ENCODE assay signal across 18 mouse cellular contexts in genomic region chr16:32707824-32708456, GRCm38 (mm10). TPM values are rescaled to one million over a fixed set of nuclear protein-coding genes. Genes with fewer than 3 reads are reported as not detected.
DNase-seq lines count a peak whose midpoint lies in the region; ATAC-seq and TF ChIP-seq lines count a peak whose summit lies in the region.
"Had no signal": no experiment of that assay in that cellular context is flagged by ENCODE, and none has a peak within 500 bp of the region (broad histone marks: within the 10 kb centered on the region; RNA-seq: fewer than 3 reads in every experiment).

No protein-coding gene starts in this region.

- H3K27me3 ChIP-seq in kidney, embryonic 15.5 days, result no peaks in the 10 kb centered on the region
- no peaks in the 10 kb centered on the region for H3K27me3 ChIP-seq in kidney, adult 2 months (replicated peaks; ENCODE audit: control insufficient read depth, insufficient read depth, low read length)
- H3K27me3 ChIP-seq in midbrain, embryonic 11.5 days (ENCODE audit: control insufficient read depth, insufficient read depth, low read length), result no peaks in the 10 kb centered on the region
- H3K27me3 ChIP-seq in midbrain, embryonic 16.5 days (ENCODE audit: control insufficient read depth, insufficient read depth, low read depth, low read length), result no peaks in the 10 kb centered on the region
- no peaks in the 10 kb centered on the region for H3K27me3 ChIP-seq in liver, embryonic 14.5 days (ENCODE audit: control insufficient read depth, insufficient read depth, low read length)
- H3K27me3 ChIP-seq: forebrain, embryonic 12.5 days had no signal

- H3K9me3 ChIP-seq in kidney, embryonic 15.5 days (replicated peaks), result 0 out of 2 replicates have a peak, but pooled peaks cover 3% of the 10 kb centered on the region
- H3K9me3 ChIP-seq in midbrain, embryonic 11.5 days (ENCODE audit: control insufficient read depth, low read length), result no peaks in the 10 kb centered on the region
- no peaks in the 10 kb centered on the region for H3K9me3 ChIP-seq in midbrain, embryonic 16.5 days (replicated peaks; ENCODE audit: control insufficient read depth, low read length, poor library complexity, severe bottlenecking)
- no peaks in the 10 kb centered on the region for H3K9me3 ChIP-seq in liver, embryonic 14.5 days (ENCODE audit: control insufficient read depth, low read length)
- H3K9me3 ChIP-seq: forebrain, embryonic 12.5 days had no signal

- no peak overlapping the region for H3K4me3 ChIP-seq in kidney, embryonic 15.5 days (replicated peaks)
- no peak overlapping the region for H3K4me3 ChIP-seq in kidney, adult 2 months (ENCODE audit: insufficient read depth, low read depth, low read length)
- H3K4me3 ChIP-seq in midbrain, embryonic 11.5 days (ENCODE audit: low read depth, low read length), result no peak overlapping the region
- no peak overlapping the region for H3K4me3 ChIP-seq in midbrain, embryonic 16.5 days (ENCODE audit: low read depth, low read length)
- H3K4me3 ChIP-seq in liver, embryonic 14.5 days (ENCODE audit: insufficient read depth in 1 of 2, low read depth in 2 of 2, low read length in 2 of 2), result no peak overlapping the region
- no peak overlapping the region for H3K4me3 ChIP-seq in lung, adult 2 months (replicated peaks; ENCODE audit: extremely low read depth, low read depth, low read length)
- H3K4me3 ChIP-seq: forebrain, embryonic 12.5 days; myocyte had no signal

- TF ChIP-seq EP300 in liver, embryonic 14.5 days (IDR thresholded peaks at IDR 0.05; ENCODE audit: low read depth), result no peak

- no peaks in the 10 kb centered on the region for H3K36me3 ChIP-seq in kidney, embryonic 15.5 days
- H3K36me3 ChIP-seq in kidney, adult 2 months (ENCODE audit: control insufficient read depth, insufficient read depth, low read length), result no peaks in the 10 kb centered on the region
- H3K36me3 ChIP-seq in midbrain, embryonic 11.5 days (ENCODE audit: control insufficient read depth, insufficient read depth, low read length), result no peaks in the 10 kb centered on the region
- no peaks in the 10 kb centered on the region for H3K36me3 ChIP-seq in midbrain, embryonic 16.5 days (ENCODE audit: control insufficient read depth, insufficient read depth, low read length)
- no peaks in the 10 kb centered on the region for H3K36me3 ChIP-seq in liver, embryonic 14.5 days (replicated peaks; ENCODE audit: control insufficient read depth, insufficient read depth, low read depth)
- H3K36me3 ChIP-seq: forebrain, embryonic 12.5 days had no signal

- no peak overlapping the region for H3K4me2 ChIP-seq in kidney, embryonic 15.5 days
- H3K4me2 ChIP-seq in midbrain, embryonic 11.5 days, result no peak overlapping the region
- no peak overlapping the region for H3K4me2 ChIP-seq in midbrain, embryonic 16.5 days (ENCODE audit: low read length)
- peak overlapping the region; percentile 23; the same call in 1 of the 2 replicates for H3K4me2 ChIP-seq in liver, embryonic 14.5 days (ENCODE audit: low read depth)
- H3K4me2 ChIP-seq: forebrain, embryonic 12.5 days had no signal

- H3K9ac ChIP-seq in kidney, embryonic 15.5 days, result no peak overlapping the region
- H3K9ac ChIP-seq in midbrain, embryonic 11.5 days (ENCODE audit: low read length), result no peak overlapping the region
- no peak overlapping the region for H3K9ac ChIP-seq in midbrain, embryonic 16.5 days (ENCODE audit: low read depth, low read length)
- no peak overlapping the region for H3K9ac ChIP-seq in liver, embryonic 14.5 days (replicated peaks)
- H3K9ac ChIP-seq: forebrain, embryonic 12.5 days had no signal

- peak overlapping the region; percentile 35 for H3K27ac ChIP-seq in kidney, embryonic 15.5 days
- no peak overlapping the region for H3K27ac ChIP-seq in kidney, adult 2 months (ENCODE audit: insufficient read depth, low read depth, low read length)
- H3K27ac ChIP-seq in midbrain, embryonic 11.5 days (ENCODE audit: low read depth, low read length), result no peak overlapping the region
- no peak overlapping the region for H3K27ac ChIP-seq in midbrain, embryonic 16.5 days (ENCODE audit: low read length)
- H3K27ac ChIP-seq in liver, embryonic 14.5 days, result no peak overlapping the region
- H3K27ac ChIP-seq: forebrain, embryonic 12.5 days had no signal

- no peak for TF ChIP-seq POLR2A in kidney, adult 2 months (IDR thresholded peaks at IDR 0.05; ENCODE audit: low read depth, low read length)
- TF ChIP-seq POLR2A in lung, adult 2 months (IDR thresholded peaks at IDR 0.05; ENCODE audit: borderline replicate concordance, extremely low read depth, low read depth, low read length), result no peak

- ATAC-seq in kidney, embryonic 15.5 days (replicated peaks; ENCODE audit: low FRiP score), result peak; percentile 71
- ATAC-seq in midbrain, embryonic 11.5 days (ENCODE audit: low FRiP score), result no peak
- no peak for ATAC-seq in midbrain, embryonic 16.5 days
- ATAC-seq in liver, embryonic 14.5 days (ENCODE audit: insufficient read depth), result no peak
- ATAC-seq: CD4-positive, CD25-positive, alpha-beta regulatory T cell, adult 4 months; hindbrain, embryonic 16.5 days had no signal

- no peak for TF ChIP-seq CTCF in kidney, adult 2 months (conservative IDR thresholded peaks at IDR 0.05; ENCODE audit: insufficient read depth, insufficient read length, low read depth, low read length)
- no peak for TF ChIP-seq CTCF in liver, embryonic 14.5 days (IDR thresholded peaks at IDR 0.05; ENCODE audit: low read depth)
- no peak for TF ChIP-seq CTCF in lung, adult 2 months (IDR thresholded peaks at IDR 0.05; ENCODE audit: insufficient read depth, low read length)

- no peak for DNase-seq in kidney, adult 2 months
- peak; percentile 54 for DNase-seq in midbrain, embryonic 11.5 days (ENCODE audit: low spot score, missing footprints)
- DNase-seq in liver, embryonic 14.5 days (ENCODE audit: low read depth in 3 of 3, low spot score in 3 of 3), result no peak
- no peak for DNase-seq in lung, adult 2 months
- DNase-seq in thymus, postnatal 14 days, result no peak
- DNase-seq: adrenal gland, adult 8-10 months; cerebellum, adult 2 months; gastrocnemius, postnatal 36 days; kidney, postnatal 4 days; layer of hippocampus, postnatal 36 days; retina, postnatal 1 day; spleen, adult 18-20 months had no signal

- WGBS in kidney, embryonic 15.5 days, result 56% methylated on average over 9 of the region's 9 CpGs
- WGBS in kidney, adult 2 months, result 59% methylated on average over 9 of the region's 9 CpGs
- WGBS in midbrain, embryonic 11.5 days, result 75% methylated on average over 9 of the region's 9 CpGs
- 68% methylated on average over 9 of the region's 9 CpGs for WGBS in midbrain, embryonic 16.5 days
- WGBS in liver, embryonic 14.5 days (ENCODE audit: insufficient replicate concordance), result 45% methylated on average over 9 of the region's 9 CpGs
- 75% methylated on average over 9 of the region's 9 CpGs for WGBS in lung, adult 2 months

- H3K4me1 ChIP-seq in kidney, embryonic 15.5 days, result peaks cover 31% of the 10 kb centered on the region
- H3K4me1 ChIP-seq in kidney, adult 2 months (ENCODE audit: control insufficient read depth, insufficient read depth, low read length), result 0 out of 2 replicates have a peak, but pooled peaks cover 2% of the 10 kb centered on the region
- H3K4me1 ChIP-seq in midbrain, embryonic 11.5 days (ENCODE audit: control insufficient read depth, insufficient read depth, low read length), result no peaks in the 10 kb centered on the region
- no peaks in the 10 kb centered on the region for H3K4me1 ChIP-seq in midbrain, embryonic 16.5 days (ENCODE audit: control insufficient read depth, insufficient read depth, low read length)
- peaks cover 7 to 10% of the 10 kb centered on the region in 2 experiments; a peak in 3 of 4 replicates for H3K4me1 ChIP-seq in liver, embryonic 14.5 days (replicated peaks; ENCODE audit: control insufficient read depth in 2 of 2, insufficient read depth in 2 of 2, low read length in 1 of 2)
- peaks cover 7% of the 10 kb centered on the region for H3K4me1 ChIP-seq in lung, adult 2 months (ENCODE audit: control insufficient read depth, insufficient read depth, low read length)
- H3K4me1 ChIP-seq: forebrain, embryonic 12.5 days had no signal

RNA-seq across cellular contexts. Expression of gene Muc4, which starts 27.7 kb away (rescaled TPM):
- polyA plus RNA-seq in kidney, embryonic 15.5 days (2015; fragmentation: Nextera tagmentation; extraction: Ambion mirVana), result 0.06 and 0.25 TPM in 2 replicates
- polyA plus RNA-seq in kidney, adult 2 months (2012; rRNA removed), result 0.16 and 0.41 TPM in 2 replicates
- polyA plus RNA-seq in midbrain, embryonic 11.5 days (2014; fragmentation: Nextera tagmentation; extraction: Ambion mirVana), result 0.19 and 0.29 TPM in 2 replicates
- not detected in 2 replicates for polyA plus RNA-seq in midbrain, embryonic 16.5 days (2015; fragmentation: Nextera tagmentation; extraction: Ambion mirVana)
- 0.63 and 0.71 TPM in 2 replicates for polyA plus RNA-seq in liver, embryonic 14.5 days (2012; rRNA removed)
- polyA plus RNA-seq in liver, embryonic 14.5 days (2014; fragmentation: Nextera tagmentation; extraction: Ambion mirVana), result 0.76 and 0.79 TPM in 2 replicates
- 17.3 and 18.9 TPM in 2 replicates for polyA plus RNA-seq in lung, adult 2 months (2012; rRNA removed)
- polyA plus RNA-seq: CD4-positive, CD25-positive, alpha-beta regulatory T cell, adult 4 months; hindbrain, embryonic 16.5 days had no signal

Comparison
In these comparisons a context has a peak if more than half of its experiments do, and no peak if none do; other contexts are left out.
1. RNA of gene Muc4, which starts 27.7 kb away (polyA plus RNA-seq): 17.3 to 18.9 TPM in lung, adult 2 months; 0.63 to 0.79 TPM in liver, embryonic 14.5 days, 0.19 to 0.29 TPM in midbrain, embryonic 11.5 days, 0.06 to 0.25 TPM in kidney, embryonic 15.5 days, 0.16 to 0.41 TPM in kidney, adult 2 months and not detected in midbrain, embryonic 16.5 days; every median in the first group is over 10 times any median in the second.